Mouse (Mus musculus): ENCODE measurements around the gene Dnajc15.

The Dnajc15 gene

DNA sequence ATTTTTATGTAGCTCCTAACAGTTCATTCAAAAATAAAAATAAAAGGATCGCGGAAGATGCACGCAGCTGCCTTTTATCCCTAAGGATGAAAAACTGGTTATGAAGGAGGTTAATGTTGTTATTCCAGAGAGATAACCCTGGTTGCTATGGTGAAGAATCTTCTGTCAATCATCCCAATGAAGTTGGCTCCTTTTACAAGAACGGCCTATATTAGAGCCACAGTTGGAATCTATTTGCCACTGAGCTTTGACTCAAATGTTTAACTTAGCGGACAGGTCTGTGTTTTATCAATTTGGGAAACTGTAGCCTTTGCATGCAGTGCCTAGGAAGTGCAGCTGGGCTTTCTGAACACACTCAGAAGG is 72.7 kb downstream of the Dnajc15 start:
- ATAC-seq (ENCODE audit: insufficient number of reproducible peaks, low FRiP score, low TSS enrichment): no peak

GRCm38 (mm10) chr14:77801571-77802267 is 73.2 kb downstream of the Dnajc15 start:
- no peak for ATAC-seq (ENCODE audit: insufficient number of reproducible peaks, low FRiP score, low TSS enrichment)

DNA sequence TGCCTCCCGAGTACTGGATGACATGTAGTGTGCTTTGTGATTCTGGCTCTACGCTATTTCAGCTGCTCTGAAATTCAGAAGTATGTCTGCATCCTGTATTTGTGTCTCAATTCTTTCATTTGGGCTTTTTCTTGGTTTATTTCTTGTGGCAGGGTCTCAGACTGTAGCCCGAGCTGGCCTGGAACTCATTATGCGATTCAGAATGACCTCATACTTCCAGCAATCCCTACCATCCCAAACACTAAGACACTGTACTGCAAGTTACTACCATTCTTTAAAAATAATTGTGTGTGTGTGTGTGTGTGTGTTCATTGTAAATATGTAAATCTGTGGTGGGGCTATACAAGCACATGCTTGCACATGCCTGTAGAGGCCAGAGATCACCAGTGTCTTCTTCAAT is 78.4 kb downstream of the Dnajc15 start:
- ATAC-seq (ENCODE audit: insufficient number of reproducible peaks, low FRiP score, low TSS enrichment): no peak

DNA sequence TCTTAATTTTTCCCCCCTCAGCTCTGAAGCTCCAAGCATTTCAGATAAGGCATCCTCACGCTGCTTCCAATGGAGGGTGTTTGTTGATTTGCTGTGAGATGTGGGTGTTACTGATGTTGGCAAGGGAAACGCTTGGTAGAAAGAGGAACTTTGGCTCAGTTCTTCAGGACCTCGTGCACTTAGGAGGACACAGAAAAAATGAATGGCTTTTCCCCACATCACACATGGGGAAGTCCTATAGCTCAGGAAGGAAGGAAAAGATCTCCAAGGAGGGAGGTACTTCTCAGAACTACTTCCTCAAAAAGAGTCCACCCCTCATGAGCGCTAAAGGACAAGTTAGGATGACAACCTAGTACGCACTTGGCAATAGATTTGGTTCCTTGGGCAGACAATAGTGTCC is 79.7 kb downstream of the Dnajc15 start:
- ATAC-seq (ENCODE audit: insufficient number of reproducible peaks, low FRiP score, low TSS enrichment): no peak

DNA sequence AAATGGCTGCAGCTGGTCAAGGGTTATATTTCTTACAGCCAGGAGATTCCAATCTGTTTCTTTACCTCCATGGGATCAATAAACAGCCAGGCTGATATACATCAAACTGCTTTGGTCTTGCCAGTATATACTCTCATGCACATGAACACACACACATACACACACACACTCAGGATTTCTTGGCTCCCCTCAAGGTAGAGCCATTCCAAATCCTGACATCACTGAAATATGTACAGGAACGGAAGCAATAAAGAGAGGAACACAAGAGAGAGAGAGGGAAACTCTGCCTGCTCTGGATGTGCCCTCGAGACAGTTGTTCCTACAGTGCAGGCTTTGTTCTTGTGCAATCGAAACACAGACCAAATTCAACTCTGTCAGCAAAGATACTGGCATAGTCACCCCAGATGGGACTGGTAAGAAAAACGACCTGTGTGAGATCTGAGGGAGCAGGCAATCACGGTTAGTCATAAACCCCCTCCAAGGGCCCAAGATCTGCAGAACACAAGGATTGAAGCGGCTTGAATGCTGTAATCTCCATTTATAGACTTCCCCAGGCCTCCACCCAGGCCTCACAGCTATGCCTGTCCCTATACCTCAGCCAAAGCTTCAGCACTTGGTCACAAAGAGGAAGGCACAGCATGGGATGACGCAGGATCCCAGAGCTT is 80.5 kb downstream of the Dnajc15 start:
- ATAC-seq (ENCODE audit: insufficient number of reproducible peaks, low FRiP score, low TSS enrichment): no peak

DNA sequence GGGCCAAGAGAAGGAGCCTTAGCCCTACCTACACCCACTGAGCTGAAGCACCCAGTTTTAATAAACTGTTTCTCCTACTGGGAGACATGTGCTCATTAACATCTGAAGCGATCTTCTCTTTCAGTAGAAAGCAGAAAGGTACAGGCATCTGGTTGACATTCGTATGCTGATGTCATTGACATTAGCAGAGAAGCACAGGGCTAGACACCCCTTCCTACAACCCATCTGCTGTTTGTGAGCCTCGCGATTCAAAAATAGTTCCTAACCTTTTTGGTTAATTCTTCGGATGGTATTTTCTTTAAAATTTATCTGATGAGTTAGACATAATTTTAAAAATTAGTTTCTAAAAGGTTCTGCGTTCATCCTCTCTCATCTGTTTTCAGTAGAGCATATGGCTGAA is 81.9 kb downstream of the Dnajc15 start:
- ATAC-seq (ENCODE audit: insufficient number of reproducible peaks, low FRiP score, low TSS enrichment): no peak

DNA sequence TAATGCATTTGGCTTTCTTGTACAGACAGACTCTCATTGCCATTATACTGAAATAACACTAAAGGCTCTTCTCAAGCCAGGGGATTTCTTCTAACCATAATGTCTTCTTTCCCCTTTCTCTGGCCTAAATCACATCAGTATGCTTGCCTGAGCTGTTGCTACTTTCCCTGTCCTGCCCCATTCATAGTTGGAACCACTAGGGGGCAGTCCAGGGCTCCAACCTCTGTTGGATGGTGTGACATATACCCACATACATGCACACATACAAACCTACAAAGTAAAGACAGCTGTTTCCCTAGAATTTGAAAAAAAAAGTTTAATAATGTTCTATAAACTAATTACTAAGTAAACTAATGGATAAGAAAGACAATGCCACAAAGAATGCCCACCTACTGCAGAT is 91.7 kb downstream of the Dnajc15 start:
- ATAC-seq (ENCODE audit: insufficient number of reproducible peaks, low FRiP score, low TSS enrichment): no peak

DNA sequence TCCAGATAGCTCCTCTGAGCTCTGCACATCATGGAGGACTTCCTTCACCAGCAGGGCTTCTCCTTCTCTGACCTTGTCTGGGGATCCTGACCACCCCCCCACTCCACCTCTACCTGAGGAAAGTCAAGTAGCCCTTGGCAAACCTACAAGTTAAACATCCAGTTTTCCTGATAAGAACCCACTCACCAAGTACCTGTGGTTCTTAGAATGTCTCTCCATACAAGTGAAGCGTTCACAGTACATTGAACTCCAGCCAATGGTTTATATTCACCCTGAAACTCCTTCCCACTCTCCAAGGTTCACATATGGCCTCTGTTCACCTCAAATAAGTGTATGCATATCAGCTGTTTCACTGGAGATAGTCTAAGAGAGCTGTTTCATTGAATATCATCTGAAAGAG is 97.6 kb downstream of the Dnajc15 start:
- no peak for ATAC-seq (ENCODE audit: insufficient number of reproducible peaks, low FRiP score, low TSS enrichment)

DNA sequence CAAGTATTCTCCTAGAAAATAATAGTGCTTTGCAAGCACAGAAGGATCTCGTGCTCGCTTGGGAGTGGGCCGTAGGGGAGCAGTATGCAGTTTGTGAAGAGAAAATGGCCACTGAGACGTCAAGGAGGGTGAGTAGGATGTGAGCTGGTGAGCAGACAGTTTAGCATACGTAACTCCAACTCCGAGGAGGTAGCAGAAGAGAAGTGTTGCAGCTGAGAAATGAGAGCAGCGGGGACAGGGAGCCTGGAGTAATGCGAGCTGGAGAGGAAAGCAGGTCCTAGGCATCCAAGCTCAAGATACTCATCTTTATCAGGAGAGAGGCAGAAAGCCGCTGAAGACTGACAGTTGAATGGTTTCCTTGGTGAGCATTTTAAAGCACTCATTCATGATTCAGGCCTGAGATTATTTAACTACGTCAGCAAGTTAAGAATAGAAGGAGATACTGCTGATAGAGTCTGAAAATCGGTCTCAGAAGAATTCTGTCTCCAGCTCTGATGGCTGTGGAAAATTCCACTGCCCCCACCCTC is 98.9 kb downstream of the Dnajc15 start:
- ATAC-seq (ENCODE audit: insufficient number of reproducible peaks, low FRiP score, low TSS enrichment): no peak

DNA sequence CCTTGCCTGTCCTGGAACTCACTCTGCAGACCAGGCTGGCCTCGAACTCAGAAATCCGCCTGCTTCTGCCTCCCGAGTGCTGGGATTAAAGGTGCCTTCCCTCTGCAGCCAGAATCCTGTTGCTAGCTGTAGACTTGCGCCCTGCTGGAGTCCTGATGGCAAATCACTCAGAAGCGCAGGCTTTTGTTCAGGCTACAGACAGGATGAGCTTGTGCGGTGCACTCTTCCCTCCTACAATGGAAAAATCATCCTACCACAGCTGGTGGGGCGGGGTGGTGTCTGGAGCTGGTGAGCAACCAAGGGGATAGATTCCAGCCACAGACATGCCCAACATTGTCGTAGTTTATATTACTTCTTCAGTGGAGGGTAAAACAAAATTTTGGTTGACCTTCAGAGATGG is 101.6 kb downstream of the Dnajc15 start:
- no peak for ATAC-seq (ENCODE audit: insufficient number of reproducible peaks, low FRiP score, low TSS enrichment)

DNA sequence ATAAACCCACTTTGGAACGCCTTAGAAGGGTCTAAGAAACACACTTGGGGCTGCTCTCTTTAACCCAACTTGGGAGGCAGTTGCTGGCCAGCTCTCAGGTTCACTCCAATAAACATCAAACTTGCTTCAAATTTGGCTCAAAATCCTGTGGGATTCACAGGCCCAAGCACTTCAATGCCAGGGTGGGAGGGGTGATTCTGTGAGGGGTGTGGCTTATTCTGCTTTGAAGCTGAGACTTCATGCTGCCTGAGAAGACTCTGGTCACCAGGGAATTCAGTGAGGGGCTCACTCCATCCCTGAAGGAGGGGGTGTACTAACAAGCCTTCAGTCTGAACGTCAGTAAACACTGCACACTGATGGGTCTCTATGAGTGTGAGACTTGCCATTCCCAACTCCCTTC is 103.3 kb downstream of the Dnajc15 start:
- ATAC-seq (ENCODE audit: insufficient number of reproducible peaks, low FRiP score, low TSS enrichment): no peak
